Mouse (Mus musculus) embryonic facial prominence, embryonic 11.5 days (tissue): ENCODE results near the gene Ankrd40. TPM values are rescaled to one million over a fixed set of nuclear protein-coding genes. Genes with fewer than 3 reads are reported as not detected.

Experiments used
- ATAC-seq: fragments of 200-750 bp; cut with Nextera tagmentation; replicated peaks from 2 replicates; pipeline ENCODE4 v1.8.0; 2017; ENCODE audit warnings: low read depth; ENCODE audit not compliant: insufficient number of reproducible peaks, low FRiP score, low TSS enrichment
- DNase-seq: peaks from one replicate; pipeline ENCODE4 v3.0.0-alpha.2; 2015; ENCODE audit warnings: low spot score
- H3K27ac ChIP-seq: fragments of 300-500 bp; sonication (generic); replicated peaks from 2 replicates; pipeline ENCODE4 v1.5.1; 2014; ENCODE audit warnings: mild to moderate bottlenecking, low read depth, low read length, control low read depth
- H3K27me3 ChIP-seq: fragments of 300-500 bp; sonication (generic); 2 replicates; pipeline ENCODE4 v1.6.1; 2014; ENCODE audit warnings: mild to moderate bottlenecking, low read length, moderate library complexity, mixed read lengths; ENCODE audit not compliant: control insufficient read depth, insufficient read depth
- H3K36me3 ChIP-seq: fragments of 300-500 bp; sonication (generic); replicated peaks from 2 replicates; pipeline ENCODE4 v1.6.1; 2014; ENCODE audit warnings: low read depth, mild to moderate bottlenecking, low read length, moderate library complexity, mixed read lengths; ENCODE audit not compliant: control insufficient read depth, insufficient read depth
- H3K4me1 ChIP-seq: fragments of 300-500 bp; sonication (generic); 2 replicates; pipeline ENCODE4 v1.6.1; 2014; ENCODE audit warnings: low read length, mixed read lengths; ENCODE audit not compliant: control insufficient read depth, insufficient read depth
- H3K4me2 ChIP-seq: fragments of 300-500 bp; sonication (generic); 2 replicates; pipeline ENCODE4 v1.6.1; 2014; ENCODE audit warnings: low read depth, mild to moderate bottlenecking, control low read depth, low read length, moderate library complexity
- H3K4me3 ChIP-seq: fragments of 300-500 bp; sonication (generic); 2 replicates; pipeline ENCODE4 v1.5.1; 2014; ENCODE audit warnings: low read depth, low read length, control low read depth
- H3K9ac ChIP-seq: fragments of 300-500 bp; sonication (generic); replicated peaks from 2 replicates; pipeline ENCODE4 v1.6.1; 2014; ENCODE audit warnings: mild to moderate bottlenecking, control low read depth, low read length
- H3K9me3 ChIP-seq: fragments of 300-500 bp; sonication (generic); replicated peaks from 2 replicates; pipeline ENCODE4 v1.6.1; 2016; ENCODE audit warnings: mild to moderate bottlenecking, low read length, inconsistent platforms, mixed read lengths; ENCODE audit not compliant: control insufficient read depth
- WGBS: fragments of 180-500 bp; shearing (Covaris S2); extraction: QIAGEN DNeasy Blood & Tissue Kit; methylation state at CpG from one replicate; pipeline ENCODE4 v1.1.7; 2014; 5-methylcytosine and 5-hydroxymethylcytosine counted together
- polyA plus RNA-seq: library from polyadenylated mRNA; unstranded; fragments of >200 nt; fragmentation: Nextera tagmentation; extraction: Ambion mirVana; gene quantifications from 2 replicates; pipeline ENCODE4 v1.2.1, GENCODE M21; 2014

Gene Ankrd40
- polyA plus RNA-seq, 1 experiment from 2014 or later = 23.5 TPM

DNA sequence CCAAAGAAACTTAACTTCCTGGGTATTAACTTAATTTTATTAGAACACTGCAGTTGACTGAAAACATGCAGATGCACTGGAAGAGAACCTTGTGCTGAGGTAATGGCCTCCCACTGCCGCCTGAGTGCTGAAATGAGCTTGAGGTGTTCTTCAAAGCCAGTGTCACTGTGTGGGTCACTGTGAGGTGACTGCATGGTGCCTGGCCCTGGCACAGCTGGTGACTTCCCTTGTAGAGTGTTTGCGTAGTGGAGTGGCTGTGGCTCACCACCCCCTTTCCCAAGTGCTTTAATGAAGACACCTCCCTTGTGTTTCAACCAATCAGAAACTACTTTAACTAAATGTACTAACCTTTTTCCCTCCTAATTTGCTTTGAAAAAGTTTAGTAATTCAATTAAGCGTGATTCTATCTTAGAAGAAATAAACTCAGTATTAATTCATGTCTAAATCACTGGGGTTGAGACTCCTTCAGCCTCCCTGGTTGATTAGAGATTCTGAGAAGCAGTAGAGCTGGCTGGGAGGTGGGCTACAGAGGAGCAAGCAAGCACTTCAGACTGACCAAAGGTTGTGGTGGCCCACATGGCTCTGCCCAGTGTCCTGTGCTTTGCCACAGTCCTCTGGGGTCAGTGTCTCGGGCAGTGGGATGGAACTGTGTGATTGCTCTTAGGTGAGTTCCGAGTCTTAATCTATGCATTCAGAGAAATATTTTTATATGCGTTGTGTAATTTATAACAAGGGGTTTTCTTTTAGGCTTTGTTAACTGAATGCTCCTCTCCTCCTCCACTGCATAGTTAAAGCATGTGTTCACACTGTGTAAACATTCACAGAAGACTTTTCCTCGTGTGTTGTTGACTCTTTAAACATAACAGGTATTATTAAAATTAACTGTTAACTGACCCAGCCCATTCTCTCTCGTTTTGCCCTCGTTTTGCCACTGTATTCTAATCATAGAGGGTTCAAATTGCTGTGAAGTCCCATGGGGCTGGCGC is 13.4 kb downstream of the Ankrd40 start:
- H3K4me1 ChIP-seq = peaks cover 3% of the 10 kb centered on the region; the same call in 1 of the 2 replicates
- no peak overlapping the region for H3K9ac ChIP-seq
- H3K27me3 ChIP-seq = no peaks in the 10 kb centered on the region
- 71% methylated on average over 10 of the region's 10 CpGs for WGBS
- H3K36me3 ChIP-seq = no peaks in the 10 kb centered on the region; the same call in none of the 2 replicates
- H3K9me3 ChIP-seq = no peaks in the 10 kb centered on the region
- ATAC-seq (no peak), DNase-seq (no peak)
- no peak overlapping the region for H3K4me3 ChIP-seq
- no peak overlapping the region for H3K27ac ChIP-seq
- no peak overlapping the region for H3K4me2 ChIP-seq

DNA sequence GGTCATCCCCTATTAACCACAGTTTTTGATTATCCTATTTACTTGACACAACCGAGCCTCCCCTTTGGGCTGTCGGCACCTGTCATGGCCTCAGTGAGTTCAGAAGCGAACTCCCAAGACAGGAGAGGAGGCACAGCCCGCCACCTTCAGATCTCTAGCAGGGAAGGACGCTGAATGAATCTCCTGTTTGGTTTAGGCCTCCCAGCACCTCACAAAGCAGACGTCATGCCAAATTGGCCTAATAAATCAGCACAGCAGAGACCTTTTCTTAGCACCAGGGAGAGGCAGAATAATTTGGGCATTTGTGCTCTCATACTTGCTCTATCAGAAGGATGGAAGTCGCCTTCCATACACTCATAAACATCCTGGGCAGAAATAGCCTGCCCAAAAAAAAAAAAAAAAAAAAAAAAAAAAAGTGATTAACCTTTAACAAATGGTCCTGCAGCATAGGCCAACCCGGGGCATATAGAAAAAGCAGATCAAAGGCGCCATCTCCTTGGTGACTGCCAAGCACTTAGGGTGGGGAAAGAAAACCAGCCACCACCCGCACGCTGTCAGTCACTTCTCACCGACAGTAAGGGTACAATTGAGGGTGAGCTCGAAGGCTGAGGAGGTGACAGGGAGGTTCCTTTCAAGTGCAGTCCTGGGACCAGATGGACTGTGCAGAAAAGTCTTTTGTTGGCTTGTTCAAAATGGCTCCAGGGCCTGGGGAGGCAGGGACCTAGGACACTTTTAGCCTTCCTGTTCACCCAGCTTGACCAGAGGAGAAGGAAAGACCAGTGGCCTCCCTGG is 14.5 kb downstream of the Ankrd40 start:
- Histone ChIP-seq H3K4me2 (no peak overlapping the region), H3K27ac (no peak overlapping the region), H3K27me3 (no peaks in the 10 kb centered on the region), H3K9ac (no peak overlapping the region), H3K4me1 (peaks cover 3% of the 10 kb centered on the region; the same call in 1 of the 2 replicates), H3K4me3 (no peak overlapping the region), H3K36me3 (no peaks in the 10 kb centered on the region; the same call in none of the 2 replicates), H3K9me3 (no peaks in the 10 kb centered on the region)
- DNase-seq = no peak
- no peak for ATAC-seq
- WGBS = 56% methylated on average over 13 of the region's 13 CpGs

DNA sequence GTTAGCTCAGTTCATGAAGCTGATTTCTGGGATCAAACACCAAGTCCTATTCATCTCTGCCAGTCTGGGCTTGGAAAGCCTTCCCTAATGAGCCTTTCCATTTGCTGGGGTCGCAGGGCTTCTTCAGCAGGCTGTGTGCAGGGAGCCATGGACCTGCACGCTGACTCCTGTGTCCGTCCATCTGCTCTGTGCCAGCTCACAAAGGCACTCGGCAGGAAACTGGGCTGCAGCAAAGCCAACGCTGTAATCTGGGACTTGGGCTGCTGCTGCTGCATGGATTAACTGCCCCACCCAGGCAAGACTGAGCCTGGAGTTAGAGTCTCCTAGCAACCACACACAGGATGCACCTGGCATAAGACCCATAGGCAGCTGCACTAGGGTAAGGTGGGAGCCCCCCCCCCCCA is 16.2 kb downstream of the Ankrd40 start:
- Histone ChIP-seq H3K36me3 (no peaks in the 10 kb centered on the region; the same call in 1 of the 2 replicates), H3K27me3 (no peaks in the 10 kb centered on the region), H3K9ac (no peak overlapping the region; the same call in 1 of the 2 replicates), H3K4me1 (peaks cover 3% of the 10 kb centered on the region; the same call in 1 of the 2 replicates), H3K4me3 (no peak overlapping the region), H3K9me3 (no peaks in the 10 kb centered on the region), H3K4me2 (no peak overlapping the region), H3K27ac (no peak overlapping the region)
- DNase-seq (no peak), ATAC-seq (no peak)
- WGBS = 36% methylated on average over 5 of the region's 5 CpGs

- H3K4me1 ChIP-seq = peaks cover 3% of the 10 kb centered on the region; the same call in 1 of the 2 replicates
- H3K36me3 ChIP-seq = no peaks in the 10 kb centered on the region; the same call in 1 of the 2 replicates
- H3K4me2 ChIP-seq = no peak overlapping the region
- H3K4me3 ChIP-seq = no peak overlapping the region
- no peak overlapping the region for H3K27ac ChIP-seq
- ATAC-seq (no peak), DNase-seq (no peak)
- H3K27me3 ChIP-seq = no peaks in the 10 kb centered on the region
- 45% methylated on average over 1 of the region's 1 CpGs for WGBS
- H3K9me3 ChIP-seq = no peaks in the 10 kb centered on the region
- H3K9ac ChIP-seq = no peak overlapping the region; the same call in 1 of the 2 replicates
Measured at GRCm38 (mm10) chr11:94344470-94344869, 16.7 kb downstream of the Ankrd40 start.

- ATAC-seq (no peak), DNase-seq (no peak)
- Histone ChIP-seq H3K27ac (no peak overlapping the region), H3K4me3 (no peak overlapping the region), H3K4me1 (peaks cover 3% of the 10 kb centered on the region; the same call in 1 of the 2 replicates), H3K27me3 (no peaks in the 10 kb centered on the region), H3K9me3 (no peaks in the 10 kb centered on the region), H3K9ac (no peak overlapping the region), H3K4me2 (no peak overlapping the region), H3K36me3 (no peaks in the 10 kb centered on the region)
- WGBS = 85% methylated on average over 10 of the region's 10 CpGs
Measured at GRCm38 (mm10) chr11:94345926-94346325, 18.1 kb downstream of the Ankrd40 start.

DNA sequence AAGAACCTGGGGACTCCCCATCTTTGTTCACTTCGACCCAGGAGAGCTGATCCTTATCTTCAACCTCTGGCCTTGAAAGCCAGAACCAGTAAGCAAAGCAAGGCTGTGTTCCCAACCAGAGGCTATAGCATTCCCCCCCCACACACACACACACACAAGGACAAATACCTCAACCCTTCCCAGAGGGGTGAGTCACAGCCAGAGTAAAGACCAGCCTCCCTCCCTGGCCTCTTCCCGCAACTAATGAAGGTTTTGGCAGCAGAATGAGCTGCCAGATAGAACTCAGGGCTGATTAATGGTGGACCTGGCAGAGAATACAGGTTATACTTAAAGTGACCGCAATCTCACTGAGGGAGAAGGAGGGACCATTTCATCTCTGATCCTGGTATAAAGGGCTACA is 18.8 kb downstream of the Ankrd40 start:
- H3K27me3 ChIP-seq = no peaks in the 10 kb centered on the region
- H3K4me3 ChIP-seq = no peak overlapping the region
- no peak overlapping the region for H3K27ac ChIP-seq
- 75% methylated on average over 3 of the region's 3 CpGs for WGBS
- H3K4me1 ChIP-seq = peaks cover 3% of the 10 kb centered on the region; the same call in 1 of the 2 replicates
- no peak for DNase-seq
- no peak for ATAC-seq
- H3K9me3 ChIP-seq = no peaks in the 10 kb centered on the region
- H3K9ac ChIP-seq = no peak overlapping the region
- no peaks in the 10 kb centered on the region for H3K36me3 ChIP-seq
- H3K4me2 ChIP-seq = no peak overlapping the region

GRCm38 (mm10) chr11:94347063-94347575 is 19.3 kb downstream of the Ankrd40 start:
- Histone ChIP-seq H3K9ac (no peak overlapping the region), H3K27ac (no peak overlapping the region), H3K4me2 (no peak overlapping the region), H3K4me1 (peaks cover 3% of the 10 kb centered on the region; the same call in 1 of the 2 replicates), H3K9me3 (no peaks in the 10 kb centered on the region), H3K27me3 (no peaks in the 10 kb centered on the region), H3K4me3 (no peak overlapping the region), H3K36me3 (no peaks in the 10 kb centered on the region)
- ATAC-seq = no peak
- WGBS = 83% methylated on average over 7 of the region's 7 CpGs
- no peak for DNase-seq
